Mouse (Mus musculus) forebrain, postnatal 0 days (tissue): ENCODE measurements around the gene Rapgef3. TPM values are rescaled to one million over a fixed set of nuclear protein-coding genes. Genes with fewer than 3 reads are reported as not detected.

Source experiments
- ATAC-seq: fragments of 200-750 bp; cut with Nextera tagmentation; 2 replicates; pipeline ENCODE4 v1.8.0; 2017; ENCODE audit warnings: mild to moderate bottlenecking, moderate library complexity
- DNase-seq: peaks from one replicate; pipeline ENCODE4 v3.0.0-alpha.2; 2015
- H3K27ac ChIP-seq: fragments of 300-500 bp; sonication (generic); 2 replicates; pipeline ENCODE4 v1.5.1; 2014; ENCODE audit warnings: low read depth, mild to moderate bottlenecking, antibody characterized with exemption, low read length, moderate library complexity, mixed read lengths
- H3K27me3 ChIP-seq: fragments of 300-500 bp; sonication (generic); 2 replicates; pipeline ENCODE4 v1.6.1; 2014; ENCODE audit warnings: mild to moderate bottlenecking, low read length, mixed read lengths; ENCODE audit not compliant: insufficient read depth
- H3K36me3 ChIP-seq: fragments of 300-500 bp; sonication (generic); 2 replicates; pipeline ENCODE4 v1.6.1; 2014; ENCODE audit warnings: mild to moderate bottlenecking, moderate library complexity; ENCODE audit not compliant: insufficient read depth
- H3K4me1 ChIP-seq: fragments of 300-500 bp; sonication (generic); 2 replicates; pipeline ENCODE4 v1.6.1; 2014; ENCODE audit warnings: antibody characterized with exemption; ENCODE audit not compliant: insufficient read depth
- H3K4me2 ChIP-seq: fragments of 300-500 bp; sonication (generic); 2 replicates; pipeline ENCODE4 v1.6.1; 2014; ENCODE audit warnings: low read depth, mild to moderate bottlenecking, moderate library complexity
- H3K4me3 ChIP-seq: fragments of 300-500 bp; sonication (generic); 2 replicates; pipeline ENCODE4 v1.5.1; 2014; ENCODE audit warnings: low read depth, low read length, mixed read lengths
- H3K9ac ChIP-seq: fragments of 300-500 bp; sonication (generic); 2 replicates; pipeline ENCODE4 v1.6.1; 2014; ENCODE audit warnings: mild to moderate bottlenecking
- H3K9me3 ChIP-seq: fragments of 300-500 bp; sonication (generic); 2 replicates; pipeline ENCODE4 v1.6.1; 2016; ENCODE audit warnings: low read length
- CTCF ChIP-seq: sonication (generic); IDR thresholded peaks from 2 replicates; pipeline ENCODE4 v1.5.1; 2016; ENCODE audit warnings: antibody characterized with exemption, control low read depth, low read depth
- WGBS: fragments of 180-500 bp; shearing (Covaris S2); extraction: QIAGEN DNeasy Blood & Tissue Kit; methylation state at CpG from one replicate; pipeline ENCODE4 v1.1.7; 2014; 5-methylcytosine and 5-hydroxymethylcytosine counted together
- polyA plus RNA-seq: library from polyadenylated mRNA; unstranded; fragments of >200 nt; fragmentation: Nextera tagmentation; extraction: Ambion mirVana; gene quantifications from 2 replicates; pipeline ENCODE4 v1.2.1, GENCODE M21; 2015
- total RNA-seq: library from RNA; depleted of rRNA; stranded (reverse); fragments of >200 nt; gene quantifications from 2 replicates; pipeline ENCODE4 v1.2.3, GENCODE M21; 2014

Rapgef3 gene
- total and polyA plus RNA-seq, 2 experiments from 2014 or later, result 8.7 to 16.6 TPM

- Histone ChIP-seq H3K36me3 (no peaks in the 10 kb centered on the region), H3K9me3 (no peaks in the 10 kb centered on the region), H3K4me2 (no peak overlapping the region), H3K9ac (no peak overlapping the region), H3K27me3 (no peaks in the 10 kb centered on the region), H3K4me1 (no peaks in the 10 kb centered on the region), H3K4me3 (no peak overlapping the region), H3K27ac (peak overlapping the region; percentile 23)
- DNase-seq (no peak), ATAC-seq (0 out of 2 replicates have a peak, but pooled peaks have one; percentile 6)
- WGBS, result 80% methylated on average over 17 of the region's 17 CpGs
- TF ChIP-seq CTCF, result no peak
Measured at GRCm38 (mm10) chr15:97724346-97725197, 43.2 kb downstream of the Rapgef3 start.

- TF ChIP-seq CTCF, result no peak
- H3K9ac ChIP-seq, result no peak overlapping the region
- H3K4me2 ChIP-seq, result no peak overlapping the region
- peak; percentile 40 for DNase-seq
- H3K4me1 ChIP-seq, result no peaks in the 10 kb centered on the region
- H3K36me3 ChIP-seq, result no peaks in the 10 kb centered on the region
- WGBS, result 72% methylated on average over 6 of the region's 6 CpGs
- H3K27ac ChIP-seq, result peak overlapping the region; percentile 23
- ATAC-seq, result peak; percentile 65
- H3K9me3 ChIP-seq, result no peaks in the 10 kb centered on the region
- no peaks in the 10 kb centered on the region for H3K27me3 ChIP-seq
- no peak overlapping the region for H3K4me3 ChIP-seq
Measured at GRCm38 (mm10) chr15:97723536-97724345, 44.0 kb downstream of the Rapgef3 start.

- Histone ChIP-seq H3K27me3 (no peaks in the 10 kb centered on the region), H3K4me2 (no peak overlapping the region), H3K9ac (no peak overlapping the region), H3K36me3 (no peaks in the 10 kb centered on the region), H3K9me3 (no peaks in the 10 kb centered on the region), H3K4me3 (no peak overlapping the region), H3K27ac (no peak overlapping the region), H3K4me1 (no peaks in the 10 kb centered on the region)
- WGBS, result 83% methylated on average over 15 of the region's 15 CpGs
- no peak for TF ChIP-seq CTCF
- DNase-seq (no peak), ATAC-seq (no peak)
Measured at GRCm38 (mm10) chr15:97721008-97721701, 46.6 kb downstream of the Rapgef3 start.

- DNase-seq, result no peak
- H3K27me3 ChIP-seq, result no peaks in the 10 kb centered on the region
- H3K4me1 ChIP-seq, result no peaks in the 10 kb centered on the region
- no peak overlapping the region for H3K4me2 ChIP-seq
- ATAC-seq, result no peak
- H3K27ac ChIP-seq, result no peak overlapping the region
- 80% methylated on average over 12 of the region's 12 CpGs for WGBS
- H3K36me3 ChIP-seq, result no peaks in the 10 kb centered on the region
- H3K9me3 ChIP-seq, result no peaks in the 10 kb centered on the region
- H3K4me3 ChIP-seq, result no peak overlapping the region
- no peak for TF ChIP-seq CTCF
- no peak overlapping the region for H3K9ac ChIP-seq
Measured at GRCm38 (mm10) chr15:97720026-97720675, 47.6 kb downstream of the Rapgef3 start.

GRCm38 (mm10) chr15:97719494-97719893, 48.3 kb downstream of the Rapgef3 start:
- H3K9me3 ChIP-seq, result no peaks in the 10 kb centered on the region
- no peak overlapping the region for H3K4me3 ChIP-seq
- 93% methylated on average over 12 of the region's 12 CpGs for WGBS
- H3K9ac ChIP-seq, result no peak overlapping the region
- no peak overlapping the region for H3K27ac ChIP-seq
- DNase-seq, result no peak
- no peak overlapping the region for H3K4me2 ChIP-seq
- no peaks in the 10 kb centered on the region for H3K36me3 ChIP-seq
- TF ChIP-seq CTCF, result no peak
- H3K4me1 ChIP-seq, result no peaks in the 10 kb centered on the region
- no peak for ATAC-seq
- no peaks in the 10 kb centered on the region for H3K27me3 ChIP-seq

- H3K27ac ChIP-seq, result no peak overlapping the region
- H3K9me3 ChIP-seq, result no peaks in the 10 kb centered on the region
- no peak for TF ChIP-seq CTCF
- WGBS, result 89% methylated on average over 8 of the region's 8 CpGs
- no peaks in the 10 kb centered on the region for H3K27me3 ChIP-seq
- no peaks in the 10 kb centered on the region for H3K36me3 ChIP-seq
- DNase-seq (no peak), ATAC-seq (no peak)
- no peaks in the 10 kb centered on the region for H3K4me1 ChIP-seq
- H3K4me3 ChIP-seq, result no peak overlapping the region
- H3K4me2 ChIP-seq, result no peak overlapping the region
- H3K9ac ChIP-seq, result no peak overlapping the region
Measured at GRCm38 (mm10) chr15:97718535-97719155, 49.1 kb downstream of the Rapgef3 start.
